Mouse (Mus musculus) E14TG2a.4 (cell line): ENCODE results near the gene Mreg.

Experiments
- CTCF ChIP-seq: conservative IDR thresholded peaks from 2 replicates; pipeline ENCODE4 v1.5.1; 2014; ENCODE audit warnings: low read length
- POU5F1 ChIP-seq: IDR thresholded peaks from 2 replicates; pipeline ENCODE4 v1.6.1; 2014; ENCODE audit warnings: low read length, borderline replicate concordance

DNA sequence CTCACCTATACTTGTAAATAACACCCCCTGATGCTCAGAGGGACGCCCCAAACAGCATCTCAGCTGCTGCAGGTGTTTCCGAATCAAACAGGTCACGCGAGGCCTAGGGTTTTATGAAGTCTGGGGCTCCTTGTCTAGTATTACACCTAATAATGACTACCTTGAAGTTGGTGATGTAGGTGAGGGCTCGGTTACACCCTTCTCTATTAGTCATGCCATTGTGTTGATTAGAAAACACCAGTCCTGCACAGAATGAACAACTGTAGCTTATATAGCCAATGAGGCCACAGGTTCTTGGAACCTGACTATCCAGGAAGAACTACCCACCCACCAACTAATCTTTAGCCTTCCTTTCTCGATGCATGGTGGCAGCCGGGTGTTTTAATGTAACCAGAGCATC lies 51.8 kb downstream of the Mreg start:
- TF ChIP-seq CTCF: no peak
- no peak for TF ChIP-seq POU5F1
